Comparison of ENCODE assay signal across 8 mouse cellular contexts in the genomic region with DNA sequence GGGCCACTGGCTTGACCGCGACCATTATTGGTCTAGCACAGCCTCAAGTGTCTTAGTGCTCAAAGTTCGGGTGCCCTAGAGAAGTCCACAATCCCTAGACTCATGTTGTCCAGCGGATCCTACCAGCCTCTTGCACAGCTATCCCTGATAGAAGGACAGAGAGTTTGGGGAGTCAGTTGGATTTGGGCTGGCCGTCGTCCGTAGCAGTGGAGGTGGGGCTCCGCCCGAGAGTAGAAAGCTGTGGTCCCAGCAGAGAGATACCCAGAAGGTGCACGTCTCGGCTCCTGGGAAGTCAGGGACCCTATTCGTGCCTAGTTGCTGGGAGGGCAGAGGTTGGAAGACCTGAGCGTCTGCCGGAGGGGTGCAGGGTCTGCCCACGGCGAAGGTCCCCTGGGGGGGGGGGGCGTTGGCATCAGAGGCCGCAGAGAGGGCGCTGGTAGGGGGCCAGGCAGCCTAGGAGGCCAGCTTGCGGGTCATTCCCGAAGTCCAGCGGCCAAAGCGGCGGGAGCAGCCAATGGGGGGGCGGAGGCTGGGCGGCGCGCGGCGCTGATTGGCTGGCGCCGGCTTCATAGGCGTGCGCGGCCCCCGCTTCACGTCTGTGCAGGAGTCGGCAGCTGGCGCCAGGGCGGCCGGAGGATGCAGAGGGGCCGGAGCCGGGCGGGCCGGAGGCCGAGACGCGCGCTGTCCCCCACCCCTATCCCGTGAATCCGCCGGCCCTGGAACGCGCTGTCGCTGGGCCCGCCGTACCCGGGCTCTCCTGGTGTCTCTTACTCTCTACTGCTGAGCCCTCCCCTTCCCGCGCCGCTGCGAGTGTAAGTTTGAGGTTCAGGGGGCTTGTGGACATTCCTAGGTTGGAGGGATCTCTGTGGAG. TPM values are rescaled to one million over a fixed set of nuclear protein-coding genes. Genes with fewer than 3 reads are reported as not detected.
A peak's percentile ranks its signal among the peaks of the same experiment; 100 is the strongest.
DNase-seq lines count a peak whose midpoint lies in the region; ATAC-seq and TF ChIP-seq lines count a peak whose summit lies in the region.

No protein-coding gene starts in this region.

- DNase-seq in left cerebral cortex, adult 2 months (ENCODE audit: extremely low spot score in 1 of 2, low spot score in 2 of 2) = no peak
- DNase-seq in left cerebral cortex, adult 11 months (ENCODE audit: low spot score) = no peak
- peak; percentile 79 for DNase-seq in fibroblast of lung, adult 2 months (ENCODE audit: low read depth)
- DNase-seq in heart, postnatal 0 days (ENCODE audit: low spot score) = peak; percentile 72
- DNase-seq in kidney, postnatal 36 days = peak; percentile 90 to 91
- DNase-seq in stomach, postnatal 0 days (ENCODE audit: low spot score) = peak; percentile 75
- no peak for DNase-seq in frontal cortex, postnatal 25 days (ENCODE audit: low spot score in 2 of 2)

- no peak overlapping the region; the same call in 1 of the 2 replicates for H3K27ac ChIP-seq in left cerebral cortex, adult 2 months
- peak overlapping the region; percentile 65 for H3K27ac ChIP-seq in heart, postnatal 0 days (ENCODE audit: low read depth)
- no peak overlapping the region for H3K27ac ChIP-seq in stomach, postnatal 0 days (replicated peaks)

- H3K36me3 ChIP-seq in heart, postnatal 0 days (replicated peaks; ENCODE audit: control insufficient read depth, insufficient read depth, low read length) = no peaks in the 10 kb centered on the region
- H3K36me3 ChIP-seq in megakaryocyte, embryonic 14.5 days (replicated peaks; ENCODE audit: low read length) = peaks cover 29% of the 10 kb centered on the region
- H3K36me3 ChIP-seq in stomach, postnatal 0 days (ENCODE audit: control insufficient read depth, insufficient read depth, low read length) = no peaks in the 10 kb centered on the region

- H3K4me2 ChIP-seq in heart, postnatal 0 days (ENCODE audit: low read depth, low read length) = peak overlapping the region; percentile 64
- peak overlapping the region; percentile 59 for H3K4me2 ChIP-seq in stomach, postnatal 0 days (replicated peaks; ENCODE audit: low read depth)

- intact Hi-C loops in left cerebral cortex, adult 2 months (cut with DNase I) = loop anchor here (5.0 kb wide), 1 partner anchor 249 kb away; the partner anchor contains the start of gene Eefsec

- H3K4me3 ChIP-seq in left cerebral cortex, adult 2 months = peak overlapping the region; percentile 35
- H3K4me3 ChIP-seq in heart, postnatal 0 days (ENCODE audit: low read depth, low read length) = peak overlapping the region; percentile 53
- peak overlapping the region; percentile 97 for H3K4me3 ChIP-seq in megakaryocyte, embryonic 14.5 days (replicated peaks)
- H3K4me3 ChIP-seq in stomach, postnatal 0 days (ENCODE audit: low read depth, low read length) = peak overlapping the region; percentile 40

- peak; percentile 77 for ATAC-seq in heart, postnatal 0 days (ENCODE audit: insufficient read depth, low read depth)
- ATAC-seq in stomach, postnatal 0 days (ENCODE audit: low FRiP score, low TSS enrichment) = peak; percentile 58

- TF ChIP-seq CTCF in left cerebral cortex, adult 2 months (IDR thresholded peaks at IDR 0.05) = no peak
- TF ChIP-seq CTCF in heart, postnatal 0 days (IDR thresholded peaks at IDR 0.05; ENCODE audit: low read depth) = no peak
- no peak for TF ChIP-seq CTCF in stomach, postnatal 0 days (IDR thresholded peaks at IDR 0.05; ENCODE audit: low read depth)

- peak overlapping the region; percentile 59 for H3K9ac ChIP-seq in heart, postnatal 0 days (replicated peaks; ENCODE audit: low read depth, low read length)
- no peak overlapping the region for H3K9ac ChIP-seq in stomach, postnatal 0 days (ENCODE audit: low read length)

- WGBS in heart, postnatal 0 days = 1% methylated on average over 53 of the region's 62 CpGs
- WGBS in stomach, postnatal 0 days = under 1% methylated on average over 59 of the region's 62 CpGs

- no peaks in the 10 kb centered on the region for H3K9me3 ChIP-seq in heart, postnatal 0 days (replicated peaks; ENCODE audit: control insufficient read depth, low read length)
- no peaks in the 10 kb centered on the region for H3K9me3 ChIP-seq in megakaryocyte, embryonic 14.5 days
- no peaks in the 10 kb centered on the region for H3K9me3 ChIP-seq in stomach, postnatal 0 days (ENCODE audit: control insufficient read depth, low read length)

- no peak for TF ChIP-seq EP300 in heart, postnatal 0 days (IDR thresholded peaks at IDR 0.05; ENCODE audit: low read depth)
- no peak for TF ChIP-seq EP300 in stomach, postnatal 0 days (optimal IDR thresholded peaks at IDR 0.05)

- peaks cover 99% of the 10 kb centered on the region for H3K27me3 ChIP-seq in heart, postnatal 0 days (ENCODE audit: control insufficient read depth, insufficient read depth, low read length)
- H3K27me3 ChIP-seq in megakaryocyte, embryonic 14.5 days (replicated peaks) = peaks cover 80% of the 10 kb centered on the region
- H3K27me3 ChIP-seq in stomach, postnatal 0 days (ENCODE audit: control insufficient read depth, insufficient read depth, low read length) = peaks cover 40% of the 10 kb centered on the region

- peaks cover 6% of the 10 kb centered on the region; the same call in 1 of the 2 replicates for H3K4me1 ChIP-seq in heart, postnatal 0 days (ENCODE audit: control insufficient read depth, insufficient read depth)
- peaks cover 95% of the 10 kb centered on the region for H3K4me1 ChIP-seq in megakaryocyte, embryonic 14.5 days
- H3K4me1 ChIP-seq in stomach, postnatal 0 days (replicated peaks; ENCODE audit: control insufficient read depth, insufficient read depth) = peaks cover 4% of the 10 kb centered on the region

RNA-seq across cellular contexts. Expression of gene Gata2, which starts 4.6 kb away (rescaled TPM):
- 1 to 10 TPM; 8.4 to 8.5 TPM for total RNA-seq in left cerebral cortex, adult 2 months (2021)
- total RNA-seq in heart, postnatal 0 days (2014; rRNA removed; ENCODE audit: low replicate concordance) = 17.7 and 19.6 TPM in 2 replicates
- polyA plus RNA-seq in heart, postnatal 0 days (2015; fragmentation: Nextera tagmentation; extraction: Ambion mirVana) = 13.7 and 16.0 TPM in 2 replicates
- 160 and 266 TPM in 2 replicates for polyA plus RNA-seq in megakaryocyte, embryonic 14.5 days (2012; ENCODE audit: insufficient read depth, low replicate concordance)
- 3.3 and 3.4 TPM in 2 replicates for polyA plus RNA-seq in stomach, postnatal 0 days (2015; fragmentation: Nextera tagmentation; extraction: Ambion mirVana)

RNA-seq across cellular contexts. Expression of gene Dnajb8, which starts 23.8 kb away (rescaled TPM):
- total RNA-seq in left cerebral cortex, adult 2 months (2021) = not detected
- total RNA-seq in heart, postnatal 0 days (2014; rRNA removed; ENCODE audit: low replicate concordance) = not detected in 2 replicates
- not detected in 2 replicates for polyA plus RNA-seq in heart, postnatal 0 days (2015; fragmentation: Nextera tagmentation; extraction: Ambion mirVana)
- polyA plus RNA-seq in megakaryocyte, embryonic 14.5 days (2012; ENCODE audit: insufficient read depth, low replicate concordance) = not detected in 2 replicates
- not detected in 2 replicates for polyA plus RNA-seq in stomach, postnatal 0 days (2015; fragmentation: Nextera tagmentation; extraction: Ambion mirVana)

Comparison
In these comparisons a context has a peak if more than half of its experiments do, and no peak if none do; other contexts are left out.
1. DNase-seq: peak in fibroblast of lung, adult 2 months (single experiment), heart, postnatal 0 days (single experiment), kidney, postnatal 36 days (2 of 2) and stomach, postnatal 0 days (single experiment); none in left cerebral cortex, adult 2 months (0 of 2), left cerebral cortex, adult 11 months (single experiment) and frontal cortex, postnatal 25 days (0 of 2).
2. H3K4me3 ChIP-seq: peak in every context shown above with its lines; median percentile 97 in megakaryocyte, embryonic 14.5 days; 53 in heart, postnatal 0 days; 40 in stomach, postnatal 0 days; 35 in left cerebral cortex, adult 2 months.